Mouse (Mus musculus) lung, postnatal 0 days (tissue): ENCODE measurements at regions not wholly inside any gene's neighbourhood (a gene's known extent, or its start where the extent isn't known, plus 50 kb on each side); places are given as distances from the start of the nearest gene placed in this dataset.
A peak's percentile ranks its signal among the peaks of the same experiment; 100 is the strongest.
"Not testable (repeated sequence)": the region's sequence is repeated elsewhere in the genome, so short reads cannot be mapped to it uniquely, and the experiment has no call there.

ENCODE experiments used
- ATAC-seq: fragments of 200-750 bp; cut with Nextera tagmentation; 2 replicates; pipeline ENCODE4 v1.8.0; 2017; ENCODE audit warnings: moderate library complexity
- DNase-seq: peaks from one replicate; pipeline ENCODE4 v3.0.0-alpha.2; 2016; ENCODE audit warnings: low spot score
- H3K27ac ChIP-seq: fragments of 300-500 bp; sonication (generic); 2 replicates; pipeline ENCODE4 v1.5.1; 2014; ENCODE audit warnings: antibody characterized with exemption, mild to moderate bottlenecking, low read length, mixed read lengths
- H3K27me3 ChIP-seq: fragments of 300-500 bp; sonication (generic); replicated peaks from 2 replicates; pipeline ENCODE4 v1.6.1; 2014; ENCODE audit warnings: low read length, mixed read lengths; ENCODE audit not compliant: insufficient read depth
- H3K36me3 ChIP-seq: fragments of 300-500 bp; sonication (generic); 2 replicates; pipeline ENCODE4 v1.6.1; 2014; ENCODE audit warnings: low read length, mixed read lengths; ENCODE audit not compliant: insufficient read depth
- H3K4me1 ChIP-seq: fragments of 300-500 bp; sonication (generic); 2 replicates; pipeline ENCODE4 v1.6.1; 2014; ENCODE audit warnings: antibody characterized with exemption, low read depth, low read length, mixed read lengths; ENCODE audit not compliant: insufficient read depth
- H3K4me2 ChIP-seq: fragments of 300-500 bp; sonication (generic); replicated peaks from 2 replicates; pipeline ENCODE4 v1.6.1; 2014; ENCODE audit warnings: low read depth, mild to moderate bottlenecking, low read length, moderate library complexity, mixed read lengths
- H3K4me3 ChIP-seq: fragments of 300-500 bp; sonication (generic); 2 replicates; pipeline ENCODE4 v1.5.1; 2014; ENCODE audit warnings: low read depth, low read length
- H3K9ac ChIP-seq: fragments of 300-500 bp; sonication (generic); replicated peaks from 2 replicates; pipeline ENCODE4 v1.6.1; 2014; ENCODE audit warnings: low read depth, mild to moderate bottlenecking
- H3K9me3 ChIP-seq: fragments of 300-500 bp; sonication (generic); 2 replicates; pipeline ENCODE4 v1.6.1; 2016; ENCODE audit warnings: low read length, mixed read lengths
- CTCF ChIP-seq: IDR thresholded peaks from 2 replicates; pipeline ENCODE4 v1.5.1; 2016; ENCODE audit warnings: antibody characterized with exemption, mild to moderate bottlenecking
- EP300 ChIP-seq: IDR thresholded peaks from 2 replicates; pipeline ENCODE4 v1.6.1; 2016; ENCODE audit warnings: antibody characterized with exemption, mild to moderate bottlenecking, control low read depth
- WGBS: fragments of 180-500 bp; shearing (Covaris S2); extraction: QIAGEN DNeasy Blood & Tissue Kit; methylation state at CpG from one replicate; pipeline ENCODE4 v1.1.7; 2014; 5-methylcytosine and 5-hydroxymethylcytosine counted together

DNA sequence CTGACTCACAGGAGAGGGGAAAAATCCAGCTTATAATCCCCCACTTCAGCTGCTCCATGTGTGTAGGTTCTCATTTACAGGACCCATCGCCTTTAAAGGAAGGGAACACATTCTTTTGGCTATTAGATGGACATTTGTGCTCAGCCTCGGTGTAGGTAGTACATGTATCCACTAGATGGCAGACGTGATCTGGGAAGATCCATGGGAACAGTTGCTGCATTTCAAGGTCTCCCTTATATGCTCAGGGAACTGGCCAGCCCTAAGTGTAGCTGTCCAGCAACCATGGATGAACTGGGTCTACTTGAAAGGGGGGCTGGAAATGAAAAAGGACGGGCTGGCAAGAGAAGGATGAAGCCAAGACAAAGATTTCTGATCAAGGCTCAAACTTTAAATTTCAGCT, 124.0 kb downstream of the Akain1 start:
- TF ChIP-seq EP300: no peak
- peak; percentile 75 for TF ChIP-seq CTCF
- H3K27ac ChIP-seq: no peak overlapping the region
- no peaks in the 10 kb centered on the region for H3K36me3 ChIP-seq
- no peaks in the 10 kb centered on the region for H3K27me3 ChIP-seq
- no peak overlapping the region for H3K4me2 ChIP-seq
- ATAC-seq (no peak; the same call in 1 of the 2 replicates), DNase-seq (peak; percentile 75)
- no peak overlapping the region for H3K9ac ChIP-seq
- no peak overlapping the region for H3K4me3 ChIP-seq
- H3K4me1 ChIP-seq: no peaks in the 10 kb centered on the region
- WGBS: 15% methylated on average over 4 of the region's 4 CpGs
- H3K9me3 ChIP-seq: no peaks in the 10 kb centered on the region

DNA sequence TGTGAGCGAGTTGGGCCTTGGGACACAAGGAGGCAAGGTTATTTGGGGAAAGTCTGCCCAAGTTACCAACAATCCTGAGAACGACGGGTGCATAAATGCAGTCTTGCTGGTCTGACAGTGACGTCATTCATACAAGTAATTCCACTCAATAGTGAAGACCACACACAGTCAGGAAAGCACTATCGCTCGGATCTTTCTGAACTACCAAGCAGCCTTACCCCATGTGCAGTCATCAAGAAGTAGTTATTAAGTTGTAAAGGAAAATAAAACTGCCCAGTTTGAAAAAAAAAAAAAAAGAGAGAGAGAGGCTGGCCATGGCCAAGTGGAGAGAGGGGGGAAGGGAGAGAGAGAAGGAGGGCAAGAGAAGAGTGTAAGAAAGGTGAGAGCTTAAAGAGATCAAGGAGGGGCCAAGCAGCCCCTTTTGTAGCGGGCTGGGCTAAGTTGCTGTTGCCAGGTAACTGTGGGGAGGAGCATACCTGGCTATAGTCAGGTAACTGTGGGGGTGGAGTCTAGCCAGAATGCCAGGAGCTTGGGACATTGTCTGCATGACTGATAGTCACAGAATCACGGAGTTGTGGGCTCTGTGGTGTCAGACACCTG, 132.0 kb downstream of the Akain1 start:
- H3K4me2 ChIP-seq, DNase-seq, H3K27ac ChIP-seq, H3K4me3 ChIP-seq, H3K4me1 ChIP-seq, H3K36me3 ChIP-seq, H3K9me3 ChIP-seq, H3K9ac ChIP-seq, H3K27me3 ChIP-seq, ATAC-seq: not testable (repeated sequence)
- 37% methylated on average over 8 of the region's 8 CpGs for WGBS

DNA sequence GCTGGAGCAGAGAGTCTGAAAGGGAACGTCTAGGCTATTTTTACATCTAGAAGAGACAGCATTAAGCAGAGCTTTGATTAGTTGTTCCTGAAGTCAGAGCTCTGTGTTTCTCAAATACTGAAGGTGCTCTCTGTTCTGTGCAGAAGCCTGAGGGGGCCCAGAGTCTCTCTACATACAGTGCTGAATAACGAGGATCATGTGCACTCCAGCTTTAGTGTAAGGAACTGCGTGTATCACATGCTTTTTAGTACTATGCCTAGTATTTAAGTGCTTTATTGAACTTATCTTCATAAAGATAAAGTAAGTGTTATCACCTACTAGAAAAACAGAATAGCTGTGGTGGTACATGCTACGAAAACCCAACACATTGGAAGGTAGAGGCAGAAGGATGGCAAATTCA, 151.4 kb downstream of the Akain1 start:
- ATAC-seq (no peak), DNase-seq (no peak)
- no peak overlapping the region for H3K9ac ChIP-seq
- H3K36me3 ChIP-seq: no peaks in the 10 kb centered on the region
- no peaks in the 10 kb centered on the region for H3K4me1 ChIP-seq
- no peaks in the 10 kb centered on the region for H3K9me3 ChIP-seq
- WGBS: 62% methylated on average over 4 of the region's 4 CpGs
- H3K27ac ChIP-seq: no peak overlapping the region
- TF ChIP-seq EP300 (no peak), CTCF (no peak)
- no peak overlapping the region for H3K4me2 ChIP-seq
- no peaks in the 10 kb centered on the region for H3K27me3 ChIP-seq
- H3K4me3 ChIP-seq: no peak overlapping the region

DNA sequence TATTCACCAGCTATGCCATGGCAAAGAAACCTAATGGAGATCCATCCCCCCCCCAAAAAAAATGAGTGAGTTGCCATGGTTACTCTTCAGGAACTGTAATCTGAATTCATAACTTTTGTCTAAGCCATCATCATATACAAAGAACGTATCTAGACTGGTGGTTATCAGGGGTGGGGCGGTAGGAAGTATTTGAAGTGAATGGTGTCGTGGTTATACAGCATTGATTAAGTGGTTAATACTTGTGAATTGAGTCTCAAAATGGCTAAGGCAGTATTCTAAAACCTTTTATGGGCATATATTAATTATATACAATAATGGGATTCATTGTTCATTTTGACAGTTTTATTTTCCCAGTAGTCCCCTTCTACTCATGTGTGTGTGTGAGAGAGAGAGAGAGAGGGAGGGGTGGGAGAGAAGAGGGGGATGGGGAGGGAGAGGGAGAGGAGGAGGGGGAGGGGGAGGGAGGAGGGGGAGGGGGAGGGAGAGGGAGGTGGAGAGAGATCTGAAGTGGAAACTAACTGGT, 158.7 kb downstream of the Akain1 start:
- Histone ChIP-seq H3K9ac (no peak overlapping the region), H3K27ac (no peak overlapping the region), H3K4me1 (no peaks in the 10 kb centered on the region), H3K36me3 (no peaks in the 10 kb centered on the region), H3K9me3 (no peaks in the 10 kb centered on the region), H3K4me2 (no peak overlapping the region), H3K4me3 (no peak overlapping the region), H3K27me3 (no peaks in the 10 kb centered on the region)
- DNase-seq (no peak), ATAC-seq (no peak)
- no peak for TF ChIP-seq EP300
- no peak for TF ChIP-seq CTCF
- 69% methylated on average over 3 of the region's 3 CpGs for WGBS

DNA sequence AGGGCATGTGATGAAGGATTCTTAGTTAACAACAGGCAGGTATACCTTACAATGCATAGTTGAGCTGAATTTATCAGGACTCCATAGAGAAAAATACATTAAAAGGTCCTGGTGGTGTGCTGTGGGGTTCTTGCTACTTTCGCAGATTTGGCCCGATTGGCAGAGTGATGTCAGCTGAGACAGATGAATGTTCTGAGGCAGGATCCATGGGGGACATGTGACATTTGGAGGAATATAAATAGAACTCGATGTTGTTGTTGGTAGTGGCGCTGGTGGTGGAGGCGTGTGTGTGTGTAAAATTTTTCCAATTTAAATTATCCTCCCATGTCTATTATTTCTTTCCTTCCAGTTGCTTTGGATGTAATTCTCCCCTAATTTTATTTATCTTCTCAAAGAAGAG, 159.3 kb downstream of the Akain1 start:
- H3K36me3 ChIP-seq: no peaks in the 10 kb centered on the region
- no peak overlapping the region for H3K4me3 ChIP-seq
- no peak for ATAC-seq
- no peaks in the 10 kb centered on the region for H3K9me3 ChIP-seq
- H3K4me2 ChIP-seq: no peak overlapping the region
- 80% methylated on average over 5 of the region's 5 CpGs for WGBS
- no peak overlapping the region for H3K9ac ChIP-seq
- DNase-seq: no peak
- H3K4me1 ChIP-seq: no peaks in the 10 kb centered on the region
- no peaks in the 10 kb centered on the region for H3K27me3 ChIP-seq
- H3K27ac ChIP-seq: no peak overlapping the region
- no peak for TF ChIP-seq CTCF
- TF ChIP-seq EP300: no peak

DNA sequence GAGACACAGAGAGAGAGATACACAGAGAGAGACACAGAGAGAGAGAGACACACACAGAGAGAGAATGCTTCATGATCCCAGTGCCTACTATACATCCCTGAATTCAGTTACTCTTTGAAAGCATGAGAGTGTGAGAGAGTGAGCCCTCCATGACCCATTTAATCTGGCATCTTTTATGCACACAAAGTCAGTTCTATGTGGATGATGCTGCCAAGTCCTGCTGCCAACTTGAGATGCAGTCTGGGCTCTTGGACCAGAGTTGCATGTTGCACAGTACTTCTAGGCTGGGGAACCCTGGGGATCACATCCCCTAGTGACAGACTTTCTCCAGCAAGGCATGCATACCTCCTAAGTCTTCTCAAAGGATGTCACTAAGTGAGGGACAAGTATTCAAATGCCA, 164.5 kb downstream of the Akain1 start:
- Histone ChIP-seq H3K27ac (no peak overlapping the region), H3K4me3 (no peak overlapping the region), H3K9ac (no peak overlapping the region), H3K27me3 (no peaks in the 10 kb centered on the region), H3K9me3 (no peaks in the 10 kb centered on the region), H3K4me2 (no peak overlapping the region), H3K36me3 (no peaks in the 10 kb centered on the region), H3K4me1 (no peaks in the 10 kb centered on the region)
- no peak for ATAC-seq
- no peak for DNase-seq
- TF ChIP-seq EP300 (no peak), CTCF (no peak)

DNA sequence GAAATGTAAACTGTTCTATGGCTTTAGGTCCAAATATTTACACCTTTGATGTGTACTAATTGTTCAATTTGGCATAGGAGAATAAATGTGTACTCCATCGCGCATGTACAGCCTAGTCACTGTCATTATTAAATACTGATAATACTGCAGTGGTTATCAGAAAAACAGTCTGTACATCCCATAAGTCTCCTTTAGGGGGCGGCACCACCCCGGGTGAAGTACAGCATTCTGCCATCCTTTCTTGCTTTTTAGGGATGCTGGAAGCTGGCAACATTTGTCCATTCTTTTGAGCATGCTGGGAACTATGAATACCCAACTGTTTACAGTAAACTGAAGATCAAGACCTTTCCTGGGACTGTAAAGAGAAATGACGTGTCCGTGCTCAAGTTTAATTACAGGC, 165.6 kb downstream of the Akain1 start:
- DNase-seq (no peak), ATAC-seq (no peak)
- TF ChIP-seq CTCF (no peak), EP300 (no peak)
- Histone ChIP-seq H3K4me2 (no peak overlapping the region), H3K9ac (no peak overlapping the region), H3K27me3 (no peaks in the 10 kb centered on the region), H3K27ac (no peak overlapping the region), H3K36me3 (no peaks in the 10 kb centered on the region), H3K4me3 (no peak overlapping the region), H3K9me3 (no peaks in the 10 kb centered on the region), H3K4me1 (no peaks in the 10 kb centered on the region)
- WGBS: 55% methylated on average over 6 of the region's 6 CpGs
